Mouse (Mus musculus) cerebellum, adult 8-10 months (tissue): ENCODE measurements around the gene Megf9.

Source experiments
- DNase-seq: peaks from one replicate; pipeline ENCODE4 v3.0.0; 2022

Megf9 gene

DNA sequence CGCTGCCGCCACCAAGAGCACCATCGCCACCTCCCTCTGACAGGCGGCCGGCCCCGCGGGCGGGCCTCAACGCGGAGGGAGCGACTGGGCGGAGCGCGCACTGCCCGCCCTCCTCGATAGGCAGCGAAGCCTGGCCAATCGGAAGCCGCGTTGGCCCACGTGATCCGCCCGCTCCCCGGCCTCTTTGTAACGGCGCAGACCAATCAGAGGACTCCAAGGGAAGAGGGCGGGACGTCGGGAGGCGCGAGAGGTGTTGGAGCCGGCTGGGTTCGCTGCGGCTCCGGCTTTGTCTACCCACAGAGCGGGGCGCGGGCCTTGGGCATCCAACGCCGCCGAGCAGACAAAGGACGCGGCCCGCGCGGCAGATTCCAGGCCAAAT, at the start of gene Megf9:
Gene Megf9, minus strand, starts transcription at position 105 of the 379 bp plus-strand sequence.
- DNase-seq, result peak; percentile 98

GRCm38 (mm10) chr4:70579654-70580053, 44.9 kb upstream of the Megf9 start:
- DNase-seq, result peak; percentile 33

- DNase-seq, result no peak
These were observed 43.5 kb upstream of the Megf9 start for GRCm38 (mm10) chr4:70578301-70578700.

- DNase-seq, result no peak
These were observed 41.3 kb upstream of the Megf9 start for GRCm38 (mm10) chr4:70576096-70576495.

GRCm38 (mm10) chr4:70573926-70574325, 39.1 kb upstream of the Megf9 start:
- DNase-seq, result no peak

- no peak for DNase-seq
These were observed 19.1 kb upstream of the Megf9 start for GRCm38 (mm10) chr4:70553888-70554287.

- no peak for DNase-seq
These were observed 18.5 kb upstream of the Megf9 start for GRCm38 (mm10) chr4:70553230-70553797.

GRCm38 (mm10) chr4:70552120-70552519, 17.3 kb upstream of the Megf9 start:
- no peak for DNase-seq

DNA sequence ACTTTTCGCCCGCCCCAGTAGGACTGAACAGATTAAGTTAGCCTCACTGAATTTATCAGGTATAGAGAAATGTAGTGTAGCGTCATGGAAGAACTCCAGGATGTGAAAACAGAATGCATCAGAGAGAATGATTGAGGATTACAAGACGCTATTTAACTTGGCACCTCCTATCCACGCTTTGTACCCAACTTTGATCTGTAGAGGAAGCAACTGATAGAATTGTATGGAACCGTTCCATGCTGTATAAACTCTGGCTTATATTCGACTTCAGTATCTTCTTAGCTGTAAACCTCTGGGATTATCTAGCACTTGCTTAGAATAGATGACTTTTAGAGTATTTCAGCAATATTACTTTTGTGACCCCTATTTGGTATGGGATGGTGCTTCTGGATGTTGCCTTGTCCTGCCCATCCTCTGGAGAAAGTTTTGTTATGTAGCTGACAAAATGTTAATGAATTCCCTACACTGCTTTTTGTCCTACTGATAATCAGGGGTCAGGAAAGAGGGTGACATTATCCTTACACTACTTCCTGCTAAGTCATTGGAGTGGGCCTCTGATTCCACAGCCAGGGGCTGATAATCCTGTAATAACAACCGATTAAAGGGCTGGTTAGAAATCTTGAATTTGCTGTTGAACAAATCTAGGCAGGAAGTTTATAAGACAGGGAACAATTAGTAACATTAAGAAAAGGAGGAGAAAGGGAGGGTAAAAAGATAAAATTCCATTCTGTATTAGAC, 12.8 kb upstream of the Megf9 start:
- DNase-seq, result no peak

- DNase-seq, result no peak
These were observed 11.2 kb upstream of the Megf9 start for GRCm38 (mm10) chr4:70545869-70546542.

GRCm38 (mm10) chr4:70544390-70544789, 9.6 kb upstream of the Megf9 start:
- DNase-seq, result no peak

DNA sequence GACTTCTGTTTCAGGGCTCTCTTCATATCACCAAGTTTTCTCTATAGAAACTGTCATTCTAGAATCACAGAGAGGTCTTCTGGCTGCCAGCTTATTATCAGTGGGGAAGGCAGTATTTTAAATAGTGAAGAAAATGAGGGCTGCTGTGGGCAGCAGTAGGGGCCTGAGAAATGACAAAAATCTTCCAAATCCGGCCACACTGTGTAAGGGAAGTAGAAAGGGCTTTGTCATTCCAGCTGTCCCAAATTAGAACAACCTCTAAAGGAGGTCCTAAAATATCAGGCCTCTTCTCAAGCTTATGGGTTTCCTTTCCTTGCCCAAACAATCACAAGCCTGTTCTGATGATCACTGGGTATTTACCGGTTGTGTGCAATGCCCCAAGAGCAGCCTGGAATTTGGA, 7.6 kb upstream of the Megf9 start:
- no peak for DNase-seq

GRCm38 (mm10) chr4:70540743-70541142, 5.9 kb upstream of the Megf9 start:
- DNase-seq, result no peak

- no peak for DNase-seq
These were observed 2.1 kb upstream of the Megf9 start for GRCm38 (mm10) chr4:70536661-70537580.

DNA sequence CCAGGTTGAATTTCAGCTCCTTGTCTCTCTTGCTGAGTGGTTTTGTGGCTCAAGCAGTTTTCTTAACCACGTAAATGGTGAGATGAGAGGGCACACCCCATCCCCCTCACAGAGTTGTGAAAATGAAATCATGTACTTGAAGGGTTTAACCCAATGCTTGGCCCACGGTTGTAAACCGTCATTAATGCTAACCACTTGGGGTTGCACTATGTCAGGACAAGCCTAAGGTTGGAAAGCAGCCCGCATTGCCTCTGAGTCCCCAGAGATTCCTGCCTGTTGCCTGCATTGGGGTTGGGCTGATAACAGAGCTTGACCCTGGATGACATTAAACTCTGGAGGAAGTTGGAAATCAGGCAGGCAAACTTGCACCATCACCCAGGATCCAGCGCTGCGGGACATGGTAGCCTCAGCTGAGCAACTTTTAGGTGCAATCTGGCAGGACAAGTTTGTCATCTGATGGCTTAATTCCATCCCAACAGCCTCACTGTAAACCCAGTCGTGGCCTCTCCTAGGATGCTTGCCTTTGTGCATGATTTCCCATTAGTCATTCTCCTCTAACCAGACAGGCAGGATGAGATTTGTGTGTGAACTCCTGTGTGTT, 1.0 kb upstream of the Megf9 start:
- DNase-seq, result peak; percentile 33

GRCm38 (mm10) chr4:70535289-70535688, 494 bp upstream of the Megf9 start:
- DNase-seq, result no peak

GRCm38 (mm10) chr4:70534078-70534890, 511 bp downstream of the Megf9 start:
- peak; percentile 65 for DNase-seq

DNA sequence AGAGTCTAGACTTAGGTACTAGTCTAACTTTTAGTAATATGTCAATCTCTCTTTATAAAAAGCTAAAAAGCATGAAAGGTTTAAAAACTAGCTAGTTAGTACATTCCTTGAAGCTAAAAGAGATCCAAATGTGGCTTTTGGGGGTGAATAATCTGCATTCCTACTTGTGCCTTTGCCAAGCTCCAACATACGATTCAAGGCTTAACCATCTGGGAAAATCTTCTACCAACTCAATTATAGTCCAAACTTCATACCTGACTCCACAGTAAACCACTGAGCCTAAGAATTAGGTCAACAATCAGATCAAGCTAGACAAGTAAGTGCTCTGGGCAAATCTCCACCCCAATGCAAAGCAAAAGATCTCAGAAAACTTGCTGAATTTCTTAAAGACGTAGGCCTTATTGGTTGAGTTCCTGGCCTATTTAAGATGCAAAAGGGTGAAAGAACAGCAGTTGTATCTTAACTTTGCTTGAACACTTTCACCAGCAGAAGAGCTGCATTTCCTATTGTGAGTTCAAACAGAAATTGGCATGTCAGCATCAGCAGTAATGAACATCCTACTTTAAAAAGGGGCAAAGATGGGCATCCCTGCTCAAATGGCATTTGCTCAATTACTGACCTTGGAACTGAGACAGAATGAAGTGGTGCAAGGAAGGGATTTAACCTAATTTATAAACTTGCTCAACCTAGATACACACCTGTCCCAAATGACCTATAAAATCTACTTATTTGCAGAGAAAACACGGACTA, 1.6 kb downstream of the Megf9 start:
- DNase-seq, result no peak

DNA sequence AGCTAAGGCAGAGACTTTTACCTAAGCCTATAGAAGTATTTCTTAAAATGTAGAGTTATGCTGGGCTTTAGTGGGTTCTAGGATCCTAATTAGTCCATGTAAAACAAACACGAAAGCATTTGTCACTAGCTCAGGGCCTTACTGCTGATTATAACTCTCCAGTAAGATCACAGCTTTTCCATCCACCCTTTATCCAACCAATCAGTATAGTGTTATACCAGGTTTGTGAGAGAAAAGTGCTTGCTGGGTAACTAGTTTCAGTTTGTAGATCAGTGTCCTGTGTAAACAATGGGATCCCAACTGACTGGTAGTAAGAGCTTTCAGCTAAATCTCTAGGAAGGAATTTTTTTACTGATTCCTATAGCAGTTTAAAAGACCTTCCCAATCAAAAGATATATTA, 3.8 kb downstream of the Megf9 start:
- DNase-seq, result no peak

DNA sequence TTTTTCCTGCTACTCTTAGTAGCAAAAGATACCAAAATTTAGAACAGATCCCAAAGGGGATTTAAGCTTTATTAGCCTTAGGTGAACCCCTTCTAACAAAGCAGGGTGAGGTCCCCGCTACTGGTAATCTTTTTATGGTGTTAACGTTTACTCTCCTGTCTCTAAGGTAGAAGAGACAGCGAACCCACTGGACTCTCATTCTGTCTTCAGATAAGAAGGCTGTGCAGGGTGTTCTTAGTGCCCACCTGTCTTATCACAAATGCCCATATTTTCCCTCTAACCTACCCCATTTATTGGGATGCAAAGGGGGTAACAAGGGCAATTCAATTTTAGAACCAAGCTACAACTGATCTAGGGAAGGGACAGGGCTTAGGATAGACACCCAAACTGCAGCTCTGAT, 6.2 kb downstream of the Megf9 start:
- DNase-seq, result no peak

DNA sequence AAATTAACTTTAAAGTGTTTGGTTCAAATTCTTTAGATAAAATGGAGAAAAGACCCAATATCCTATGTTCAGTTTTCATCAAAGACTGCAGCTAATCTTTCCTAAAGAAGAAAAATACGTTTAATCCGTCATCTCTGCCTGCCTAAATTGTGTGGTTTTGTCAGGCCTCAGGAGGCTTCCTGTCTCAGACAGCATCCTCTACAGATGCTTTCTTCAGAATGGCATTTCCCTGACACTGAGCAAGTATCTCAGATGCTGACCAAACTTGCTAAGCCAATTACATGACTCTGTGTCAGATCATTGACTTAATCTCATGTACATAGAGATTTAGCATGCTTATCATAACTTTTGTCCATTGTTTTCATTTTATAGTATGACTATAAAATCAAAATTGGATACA, 11.4 kb downstream of the Megf9 start:
- no peak for DNase-seq
